Mouse (Mus musculus): ENCODE data around the gene Chd2. TPM values are rescaled to one million over a fixed set of nuclear protein-coding genes. Genes with fewer than 3 reads are reported as not detected.
A peak's percentile ranks its signal among the peaks of the same experiment; 100 is the strongest.

Chd2 gene
- total and polyA plus RNA-seq, 3 experiments: 32.9 to 43.3 (median 38.1) TPM

GRCm38 (mm10) chr7:73421278-73422015 lies 120.2 kb downstream of the Chd2 start:
- no peaks in the 10 kb centered on the region for H3K27me3 ChIP-seq (ENCODE audit: control insufficient read depth, insufficient read depth, low read length)
- H3K9ac ChIP-seq (ENCODE audit: low read depth, low read length): no peak overlapping the region
- no peak overlapping the region for H3K27ac ChIP-seq
- H3K79me2 ChIP-seq (replicated peaks; ENCODE audit: control insufficient read depth, insufficient read depth, low read length): no peaks in the 10 kb centered on the region
- intact Hi-C loops (cut with DNase I): loop anchor here (2.0 kb wide), 2 partner anchors 45 to 1021 kb away; no protein-coding TSS in a partner anchor
- DNase-seq: no peak
- no peaks in the 10 kb centered on the region for H3K36me3 ChIP-seq (ENCODE audit: control insufficient read depth, insufficient read depth, low read length)
- H3K4me1 ChIP-seq (ENCODE audit: control insufficient read depth, insufficient read depth, low read length): peaks cover 10% of the 10 kb centered on the region
- TF ChIP-seq EP300 (IDR thresholded peaks at IDR 0.05; ENCODE audit: insufficient read depth, low read depth, low read length) (no peak), CTCF (IDR thresholded peaks at IDR 0.05) (no peak), POLR2A (IDR thresholded peaks at IDR 0.05; ENCODE audit: insufficient read depth, low read depth, low read length) (no peak)
- 50% methylated on average over 9 of the region's 9 CpGs for WGBS
- H3K4me3 ChIP-seq: no peak overlapping the region

DNA sequence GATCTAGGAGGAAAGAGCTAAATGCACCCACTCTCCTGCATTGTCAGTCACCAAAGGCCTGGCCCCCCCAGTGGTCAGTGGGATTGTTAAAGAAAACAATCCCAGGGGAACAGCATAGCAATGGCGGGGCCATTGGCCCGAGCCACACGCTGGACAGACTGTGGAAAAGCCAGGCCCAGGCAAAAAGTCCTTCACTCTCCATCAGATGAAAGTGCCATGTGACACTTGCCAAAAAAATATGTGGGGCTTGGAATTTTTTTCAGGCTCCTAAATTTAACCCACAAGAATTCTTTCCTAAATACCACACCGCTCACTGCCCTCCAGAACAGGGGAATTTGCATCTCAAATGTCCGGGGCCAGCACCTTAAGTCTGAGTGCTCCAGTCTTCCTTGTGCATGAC lies 120.8 kb downstream of the Chd2 start:
- TF ChIP-seq POLR2A (IDR thresholded peaks at IDR 0.05; ENCODE audit: insufficient read depth, low read depth, low read length) (no peak), EP300 (IDR thresholded peaks at IDR 0.05; ENCODE audit: insufficient read depth, low read depth, low read length) (no peak)
- no peak overlapping the region for H3K27ac ChIP-seq
- no peaks in the 10 kb centered on the region for H3K79me2 ChIP-seq (replicated peaks; ENCODE audit: control insufficient read depth, insufficient read depth, low read length)
- 44% methylated on average over 5 of the region's 5 CpGs for WGBS
- no peak overlapping the region for H3K4me3 ChIP-seq
- H3K27me3 ChIP-seq (ENCODE audit: control insufficient read depth, insufficient read depth, low read length): no peaks in the 10 kb centered on the region
- no peak for DNase-seq
- peaks cover 8% of the 10 kb centered on the region for H3K4me1 ChIP-seq (ENCODE audit: control insufficient read depth, insufficient read depth, low read length)
- intact Hi-C loops (cut with DNase I): no loop called here
- H3K9ac ChIP-seq (ENCODE audit: low read depth, low read length): no peak overlapping the region
- H3K36me3 ChIP-seq (ENCODE audit: control insufficient read depth, insufficient read depth, low read length): no peaks in the 10 kb centered on the region

DNA sequence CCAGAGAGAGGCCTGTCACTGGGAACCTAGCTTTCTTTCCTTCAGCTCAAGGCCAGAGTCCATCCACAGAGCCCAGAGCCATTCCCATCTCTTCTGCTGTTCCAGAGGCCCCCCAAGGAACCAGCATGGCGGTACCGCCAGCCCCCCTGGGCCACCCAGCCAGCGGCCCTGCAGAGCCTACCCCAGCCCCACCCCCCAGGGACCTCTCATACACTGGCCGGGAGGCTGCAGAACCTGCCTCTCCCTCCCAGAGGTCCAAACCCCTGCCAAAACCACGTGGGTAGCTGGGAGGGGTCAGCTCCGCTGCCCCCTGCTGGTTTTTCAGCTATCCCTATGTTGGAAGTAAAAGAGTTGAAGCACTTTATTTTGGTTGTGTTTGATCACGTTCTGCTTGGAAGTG lies 122.3 kb downstream of the Chd2 start:
- Histone ChIP-seq H3K36me3 (ENCODE audit: control insufficient read depth, insufficient read depth, low read length) (no peaks in the 10 kb centered on the region), H3K27ac (no peak overlapping the region), H3K9ac (ENCODE audit: low read depth, low read length) (no peak overlapping the region), H3K79me2 (replicated peaks; ENCODE audit: control insufficient read depth, insufficient read depth, low read length) (no peaks in the 10 kb centered on the region), H3K4me3 (no peak overlapping the region), H3K27me3 (ENCODE audit: control insufficient read depth, insufficient read depth, low read length) (no peaks in the 10 kb centered on the region), H3K4me1 (ENCODE audit: control insufficient read depth, insufficient read depth, low read length) (peaks cover 5% of the 10 kb centered on the region)
- DNase-seq: no peak
- WGBS: 52% methylated on average over 7 of the region's 7 CpGs
- TF ChIP-seq CTCF (IDR thresholded peaks at IDR 0.05) (peak; percentile 26; the same call in 1 of the 2 replicates), EP300 (IDR thresholded peaks at IDR 0.05; ENCODE audit: insufficient read depth, low read depth, low read length) (no peak), POLR2A (IDR thresholded peaks at IDR 0.05; ENCODE audit: insufficient read depth, low read depth, low read length) (no peak)
- intact Hi-C loops (cut with DNase I): no loop called here

DNA sequence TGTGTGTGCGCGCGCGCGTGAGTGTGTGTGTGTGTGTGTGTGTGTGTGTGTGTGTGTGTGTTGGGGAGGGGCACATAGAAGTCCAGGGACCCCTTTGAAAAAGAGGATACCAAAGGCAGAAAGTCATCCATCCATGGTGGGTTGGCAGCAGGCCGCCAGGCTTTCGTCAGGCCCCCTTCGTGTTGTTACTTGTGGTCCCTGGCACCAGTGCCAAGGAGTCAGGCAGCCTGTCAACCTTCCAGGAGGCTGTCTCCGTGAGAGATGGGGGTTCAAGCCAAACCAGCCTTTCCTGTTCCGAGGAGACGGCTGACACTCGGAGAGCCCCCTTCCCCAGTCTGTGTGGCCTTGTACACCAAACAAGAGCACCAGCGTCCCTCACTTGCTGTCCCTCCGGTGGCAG lies 127.4 kb downstream of the Chd2 start:
- Histone ChIP-seq H3K9ac (ENCODE audit: low read depth, low read length) (no peak overlapping the region), H3K79me2 (replicated peaks; ENCODE audit: control insufficient read depth, insufficient read depth, low read length) (no peaks in the 10 kb centered on the region), H3K4me1 (ENCODE audit: control insufficient read depth, insufficient read depth, low read length) (peaks cover 7% of the 10 kb centered on the region; the same call in 1 of the 2 replicates), H3K4me3 (no peak overlapping the region), H3K36me3 (ENCODE audit: control insufficient read depth, insufficient read depth, low read length) (no peaks in the 10 kb centered on the region), H3K27ac (no peak overlapping the region), H3K27me3 (ENCODE audit: control insufficient read depth, insufficient read depth, low read length) (no peaks in the 10 kb centered on the region)
- TF ChIP-seq POLR2A (IDR thresholded peaks at IDR 0.05; ENCODE audit: insufficient read depth, low read depth, low read length) (no peak), EP300 (IDR thresholded peaks at IDR 0.05; ENCODE audit: insufficient read depth, low read depth, low read length) (no peak), CTCF (IDR thresholded peaks at IDR 0.05) (no peak)
- DNase-seq: no peak
- 81% methylated on average over 14 of the region's 14 CpGs for WGBS
- intact Hi-C loops (cut with DNase I): no loop called here

- H3K4me1 ChIP-seq (ENCODE audit: control insufficient read depth, insufficient read depth, low read length): peaks cover 7% of the 10 kb centered on the region
- peak in 1 of 2 experiments; percentile 59 for DNase-seq
- no peaks in the 10 kb centered on the region for H3K27me3 ChIP-seq (ENCODE audit: control insufficient read depth, insufficient read depth, low read length)
- intact Hi-C loops (cut with DNase I): no loop called here
- WGBS: 51% methylated on average over 7 of the region's 7 CpGs
- H3K9ac ChIP-seq (ENCODE audit: low read depth, low read length): no peak overlapping the region
- H3K79me2 ChIP-seq (replicated peaks; ENCODE audit: control insufficient read depth, insufficient read depth, low read length): no peaks in the 10 kb centered on the region
- TF ChIP-seq CTCF (IDR thresholded peaks at IDR 0.05) (no peak), POLR2A (IDR thresholded peaks at IDR 0.05; ENCODE audit: insufficient read depth, low read depth, low read length) (no peak), EP300 (IDR thresholded peaks at IDR 0.05; ENCODE audit: insufficient read depth, low read depth, low read length) (no peak)
- no peaks in the 10 kb centered on the region for H3K36me3 ChIP-seq (ENCODE audit: control insufficient read depth, insufficient read depth, low read length)
- H3K4me3 ChIP-seq: no peak overlapping the region
- H3K27ac ChIP-seq: peak overlapping the region; percentile 56
Measured at GRCm38 (mm10) chr7:73412419-73412818, 129.2 kb downstream of the Chd2 start.

DNA sequence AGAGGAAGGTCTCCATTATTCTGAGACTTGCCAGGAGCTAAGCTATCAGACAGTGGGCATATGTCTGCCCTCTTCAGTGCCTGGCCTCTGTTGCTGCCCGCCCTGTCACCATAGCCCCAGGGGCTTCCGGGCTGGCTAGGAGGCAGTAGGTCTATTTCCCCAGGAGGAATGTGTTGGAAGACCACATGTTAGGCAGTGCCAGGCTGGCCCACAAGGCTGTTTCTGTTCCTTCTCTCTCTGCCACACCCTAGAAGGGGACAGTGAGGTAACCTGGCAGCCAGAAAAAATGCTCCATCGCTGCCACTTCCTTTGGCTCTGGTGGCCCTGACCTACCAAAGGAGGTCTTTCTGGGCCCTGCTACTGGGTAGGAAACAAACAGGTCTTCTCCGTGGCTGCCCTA lies 129.6 kb downstream of the Chd2 start:
- no peak overlapping the region for H3K9ac ChIP-seq (ENCODE audit: low read depth, low read length)
- TF ChIP-seq EP300 (IDR thresholded peaks at IDR 0.05; ENCODE audit: insufficient read depth, low read depth, low read length) (no peak), CTCF (IDR thresholded peaks at IDR 0.05) (no peak), POLR2A (IDR thresholded peaks at IDR 0.05; ENCODE audit: insufficient read depth, low read depth, low read length) (no peak)
- peaks cover 7% of the 10 kb centered on the region for H3K4me1 ChIP-seq (ENCODE audit: control insufficient read depth, insufficient read depth, low read length)
- peak overlapping the region; percentile 56 for H3K27ac ChIP-seq
- no peak overlapping the region for H3K4me3 ChIP-seq
- intact Hi-C loops (cut with DNase I): no loop called here
- DNase-seq: no peak
- no peaks in the 10 kb centered on the region for H3K36me3 ChIP-seq (ENCODE audit: control insufficient read depth, insufficient read depth, low read length)
- H3K79me2 ChIP-seq (replicated peaks; ENCODE audit: control insufficient read depth, insufficient read depth, low read length): no peaks in the 10 kb centered on the region
- WGBS: 47% methylated on average over 4 of the region's 4 CpGs
- no peaks in the 10 kb centered on the region for H3K27me3 ChIP-seq (ENCODE audit: control insufficient read depth, insufficient read depth, low read length)

All from heart, adult 2 months (tissue).